Mouse (Mus musculus) E14TG2a.4 (cell line): Measurements from ENCODE around the gene A530064D06Rik.

Experiments
- CTCF ChIP-seq: conservative IDR thresholded peaks from 2 replicates; pipeline ENCODE4 v1.5.1; 2014; ENCODE audit warnings: low read length
- NANOG ChIP-seq: IDR thresholded peaks from 2 replicates; pipeline ENCODE4 v1.6.1; 2014; ENCODE audit warnings: borderline replicate concordance, low read length, mixed read lengths

- TF ChIP-seq CTCF (peak; percentile 63), NANOG (no peak)
Observed at GRCm38 (mm10) chr17:48100441-48101417, 66.3 kb downstream of the A530064D06Rik start.
